Mouse (Mus musculus) liver, embryonic 11.5 days (tissue): ENCODE results near the gene Rpl7l1. TPM values are rescaled to one million over a fixed set of nuclear protein-coding genes. Genes with fewer than 3 reads are reported as not detected.

Experiments used
- ATAC-seq: fragments of 200-750 bp; cut with Nextera tagmentation; replicated peaks from 2 replicates; pipeline ENCODE4 v1.8.0; 2017; ENCODE audit warnings: moderate number of reproducible peaks, mild to moderate bottlenecking, moderate TSS enrichment, moderate library complexity; ENCODE audit not compliant: low FRiP score
- DNase-seq: peaks from one replicate; pipeline ENCODE4 v3.0.0-alpha.2; 2017; ENCODE audit warnings: low spot score
- H3K27ac ChIP-seq: fragments of 300-500 bp; sonication (generic); 2 replicates; pipeline ENCODE4 v1.5.1; 2014; ENCODE audit warnings: mild to moderate bottlenecking, low read depth, low read length, control low read depth
- H3K27me3 ChIP-seq: fragments of 300-500 bp; sonication (generic); replicated peaks from 2 replicates; pipeline ENCODE4 v1.6.1; 2014; ENCODE audit warnings: low read length, mixed read lengths; ENCODE audit not compliant: control insufficient read depth, insufficient read depth
- H3K36me3 ChIP-seq: fragments of 300-500 bp; sonication (generic); 2 replicates; pipeline ENCODE4 v1.6.1; 2014; ENCODE audit warnings: mild to moderate bottlenecking, low read length, moderate library complexity, mixed read lengths; ENCODE audit not compliant: control insufficient read depth, insufficient read depth
- H3K4me1 ChIP-seq: fragments of 300-500 bp; sonication (generic); replicated peaks from 2 replicates; pipeline ENCODE4 v1.6.1; 2014; ENCODE audit warnings: low read length, mixed read lengths; ENCODE audit not compliant: control insufficient read depth, insufficient read depth
- H3K4me2 ChIP-seq: fragments of 300-500 bp; sonication (generic); 2 replicates; pipeline ENCODE4 v1.6.1; 2014; ENCODE audit warnings: mild to moderate bottlenecking, control low read depth, moderate library complexity
- H3K4me3 ChIP-seq: fragments of 300-500 bp; sonication (generic); 2 replicates; pipeline ENCODE4 v1.5.1; 2014; ENCODE audit warnings: low read depth, low read length, control low read depth
- H3K9ac ChIP-seq: fragments of 300-500 bp; sonication (generic); 2 replicates; pipeline ENCODE4 v1.6.1; 2014; ENCODE audit warnings: low read depth, low read length, control low read depth
- H3K9me3 ChIP-seq: fragments of 300-500 bp; sonication (generic); 2 replicates; pipeline ENCODE4 v1.6.1; 2016; ENCODE audit warnings: low read length, inconsistent platforms, mixed read lengths; ENCODE audit not compliant: control insufficient read depth
- WGBS: fragments of 180-500 bp; shearing (Covaris S2); extraction: QIAGEN DNeasy Blood & Tissue Kit; methylation state at CpG from one replicate; pipeline ENCODE4 v1.1.7; 2014; 5-methylcytosine and 5-hydroxymethylcytosine counted together
- polyA plus RNA-seq: library from polyadenylated mRNA; unstranded; fragments of >200 nt; fragmentation: Nextera tagmentation; extraction: Ambion mirVana; gene quantifications from 2 replicates; pipeline ENCODE4 v1.2.1, GENCODE M21; 2014

Gene Rpl7l1
- polyA plus RNA-seq, 1 experiment from 2014 or later = 195 TPM

DNA sequence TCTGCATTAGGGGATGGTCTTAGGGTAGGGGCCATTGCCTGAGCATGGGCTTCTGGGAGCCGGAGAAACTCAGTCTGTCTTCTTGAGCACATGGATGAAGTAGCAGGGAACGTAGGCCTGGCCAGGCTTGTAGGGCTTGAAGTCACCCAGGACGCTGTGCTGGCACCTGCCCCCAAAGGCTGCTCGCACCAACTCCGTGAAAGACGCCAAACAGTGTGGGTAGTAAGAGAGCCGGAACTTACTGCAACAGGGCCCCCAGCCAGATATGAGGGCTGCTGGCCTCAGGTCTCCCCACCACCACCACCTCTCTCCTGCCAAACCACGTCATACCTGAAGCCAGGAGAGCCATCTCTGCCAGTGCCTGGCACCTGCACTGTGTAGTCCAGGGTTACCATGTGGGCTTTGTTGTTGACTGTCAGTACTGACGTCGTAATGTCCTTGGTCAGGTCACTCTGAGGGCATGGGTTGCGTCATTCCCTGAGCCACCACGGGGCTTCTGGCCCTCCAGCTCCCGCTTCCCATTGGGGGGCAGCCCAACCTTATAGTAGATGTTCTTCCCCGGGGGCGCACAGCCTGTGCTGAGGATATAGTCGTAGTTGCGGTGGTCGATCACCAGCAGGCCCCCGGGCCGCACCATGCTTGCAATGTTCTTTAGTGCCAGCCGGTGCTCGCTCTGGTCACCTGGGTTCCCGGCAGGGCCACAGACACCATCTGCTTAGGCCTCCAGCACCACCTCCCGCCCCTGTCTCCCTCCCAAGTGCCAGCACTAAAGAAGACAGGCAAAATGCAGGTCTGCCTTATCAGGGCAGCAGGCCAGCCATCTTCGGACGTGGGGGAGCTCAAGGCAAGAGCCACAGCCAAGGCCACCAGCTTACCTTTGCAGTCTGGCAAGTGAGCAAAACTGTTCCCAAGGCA is 56.5 kb downstream of the Rpl7l1 start:
- H3K27ac ChIP-seq = no peak overlapping the region
- H3K9ac ChIP-seq = no peak overlapping the region
- H3K4me1 ChIP-seq = no peaks in the 10 kb centered on the region; the same call in 1 of the 2 replicates
- 85% methylated on average over 26 of the region's 26 CpGs for WGBS
- DNase-seq = no peak
- H3K4me2 ChIP-seq = no peak overlapping the region
- peaks cover 13% of the 10 kb centered on the region for H3K27me3 ChIP-seq
- H3K36me3 ChIP-seq = peaks cover 3% of the 10 kb centered on the region; the same call in 1 of the 2 replicates
- no peak overlapping the region for H3K4me3 ChIP-seq
- H3K9me3 ChIP-seq = no peaks in the 10 kb centered on the region
- no peak for ATAC-seq

- H3K9ac ChIP-seq = no peak overlapping the region
- H3K4me2 ChIP-seq = no peak overlapping the region
- DNase-seq (peak; percentile 34), ATAC-seq (peak; percentile 37; the same call in 1 of the 2 replicates)
- H3K4me3 ChIP-seq = no peak overlapping the region
- H3K4me1 ChIP-seq = no peaks in the 10 kb centered on the region; the same call in 1 of the 2 replicates
- H3K27me3 ChIP-seq = peaks cover 13% of the 10 kb centered on the region
- WGBS = 65% methylated on average over 9 of the region's 9 CpGs
- H3K9me3 ChIP-seq = no peaks in the 10 kb centered on the region
- no peak overlapping the region; the same call in 1 of the 2 replicates for H3K27ac ChIP-seq
- peaks cover 3% of the 10 kb centered on the region; the same call in 1 of the 2 replicates for H3K36me3 ChIP-seq
Measured at GRCm38 (mm10) chr17:46725273-46725672, 57.2 kb downstream of the Rpl7l1 start.

DNA sequence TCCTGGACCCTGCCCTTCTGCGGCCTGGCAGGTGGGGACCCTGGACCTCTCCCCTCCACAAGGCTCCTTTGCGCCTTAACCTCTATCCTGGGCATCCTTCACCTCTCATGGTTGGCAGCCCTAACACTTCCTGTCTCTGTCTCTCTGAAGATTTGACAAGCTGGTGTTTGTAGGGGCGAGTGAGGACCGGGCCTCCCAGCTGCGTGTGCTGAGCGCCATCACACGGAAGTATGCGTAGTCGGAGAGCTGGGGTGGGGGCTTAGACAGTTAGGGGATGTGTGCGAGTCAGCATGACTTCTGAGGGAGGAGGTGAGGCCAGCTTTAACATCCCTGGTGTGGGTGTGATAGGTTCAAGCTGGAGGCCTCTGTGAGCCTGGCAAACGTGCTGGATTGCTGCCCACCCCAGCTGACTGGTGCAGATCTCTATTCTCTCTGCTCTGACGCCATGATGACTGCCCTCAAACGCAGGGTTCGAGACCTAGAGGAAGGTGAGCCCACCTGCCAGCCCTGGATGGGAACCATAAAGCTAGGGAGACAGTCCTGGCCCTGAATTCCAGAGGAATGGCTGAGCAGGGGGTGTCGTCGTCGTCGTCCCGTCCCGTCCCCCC is 57.9 kb downstream of the Rpl7l1 start:
- H3K4me1 ChIP-seq = no peaks in the 10 kb centered on the region; the same call in 1 of the 2 replicates
- no peak overlapping the region for H3K9ac ChIP-seq
- ATAC-seq = no peak
- no peak overlapping the region for H3K27ac ChIP-seq
- peaks cover 3% of the 10 kb centered on the region; the same call in 1 of the 2 replicates for H3K36me3 ChIP-seq
- H3K4me3 ChIP-seq = no peak overlapping the region
- H3K27me3 ChIP-seq = peaks cover 12% of the 10 kb centered on the region
- no peaks in the 10 kb centered on the region for H3K9me3 ChIP-seq
- H3K4me2 ChIP-seq = no peak overlapping the region
- 81% methylated on average over 20 of the region's 20 CpGs for WGBS
- no peak for DNase-seq

Other genes starting within 250 kb of the Rpl7l1 start
- gene Cul9, start 236.3 kb downstream of the Rpl7l1 start, polyA plus RNA-seq = 1.1 and 1.2 TPM in 2 replicates
- gene Srf, start 226.5 kb downstream of the Rpl7l1 start, polyA plus RNA-seq = 5.6 and 9.2 TPM in 2 replicates
- gene Ptk7, start 153.2 kb downstream of the Rpl7l1 start, polyA plus RNA-seq = 24.5 and 24.7 TPM in 2 replicates
- gene Klc4, start 136.7 kb downstream of the Rpl7l1 start, polyA plus RNA-seq = 10.8 and 12.3 TPM in 2 replicates
- gene Mrpl2, start 136.4 kb downstream of the Rpl7l1 start, polyA plus RNA-seq = 151 and 165 TPM in 2 replicates
- gene Cul7, start 132.3 kb downstream of the Rpl7l1 start, polyA plus RNA-seq = 24.1 and 28.2 TPM in 2 replicates
- gene Rrp36, start 108.3 kb downstream of the Rpl7l1 start, polyA plus RNA-seq = 52.0 and 56.5 TPM in 2 replicates
- 119 and 121 TPM in 2 replicates for gene Mea1, start 103.9 kb downstream of the Rpl7l1 start, polyA plus RNA-seq
- 121 and 128 TPM in 2 replicates for gene Klhdc3, start 101.8 kb downstream of the Rpl7l1 start, polyA plus RNA-seq
- gene Ppp2r5d, start 77.6 kb downstream of the Rpl7l1 start, polyA plus RNA-seq = 73.9 and 80.4 TPM in 2 replicates
- gene Pex6, start 71.2 kb downstream of the Rpl7l1 start, polyA plus RNA-seq = 19.9 and 20.5 TPM in 2 replicates
- 6.2 and 6.7 TPM in 2 replicates for gene Gnmt, start 53.5 kb downstream of the Rpl7l1 start, polyA plus RNA-seq
- gene Cnpy3, start 30.5 kb downstream of the Rpl7l1 start, polyA plus RNA-seq = 55.8 and 60.8 TPM in 2 replicates
- gene Ptcra, start 19.0 kb downstream of the Rpl7l1 start, polyA plus RNA-seq = 0.94 and 1.0 TPM in 2 replicates
- 76.6 and 82.5 TPM in 2 replicates for gene 2310039H08Rik, start 10.0 kb downstream of the Rpl7l1 start, polyA plus RNA-seq
- gene Bicral, start 75.8 kb upstream of the Rpl7l1 start, polyA plus RNA-seq = 6.3 and 7.4 TPM in 2 replicates
- 43.5 and 43.7 TPM in 2 replicates for gene Tbcc, start 108.0 kb upstream of the Rpl7l1 start, polyA plus RNA-seq
- gene Prph2, start 127.8 kb upstream of the Rpl7l1 start, polyA plus RNA-seq = not detected in 2 replicates
- gene Ubr2, start 227.9 kb upstream of the Rpl7l1 start, polyA plus RNA-seq = 19.1 and 20.7 TPM in 2 replicates